7 mouse cellular contexts compared by ENCODE assay signal in genomic region chr15:86112707-86113341, GRCm38 (mm10). TPM values are rescaled to one million over a fixed set of nuclear protein-coding genes. Genes with fewer than 3 reads are reported as not detected.
A peak's percentile ranks its signal among the peaks of the same experiment; 100 is the strongest.
DNase-seq lines count a peak whose midpoint lies in the region; ATAC-seq lines count a peak whose summit lies in the region.

No protein-coding gene starts in this region.

- H3K4me2 ChIP-seq in hindbrain, embryonic 12.5 days (replicated peaks), result peak overlapping the region; percentile 15
- no peak overlapping the region; the same call in 1 of the 2 replicates for H3K4me2 ChIP-seq in neural tube, embryonic 14.5 days (ENCODE audit: low read depth, low read length)

- H3K36me3 ChIP-seq in hindbrain, embryonic 12.5 days, result no peaks in the 10 kb centered on the region
- no peaks in the 10 kb centered on the region for H3K36me3 ChIP-seq in neural tube, embryonic 14.5 days (ENCODE audit: control insufficient read depth, insufficient read depth, low read length)

- 12% methylated on average over 10 of the region's 10 CpGs for WGBS in hindbrain, embryonic 12.5 days
- WGBS in neural tube, embryonic 14.5 days, result 4% methylated on average over 10 of the region's 10 CpGs

- no peaks in the 10 kb centered on the region for H3K9me3 ChIP-seq in hindbrain, embryonic 12.5 days (replicated peaks)
- H3K9me3 ChIP-seq in neural tube, embryonic 14.5 days (ENCODE audit: control insufficient read depth, low read length), result no peaks in the 10 kb centered on the region

- no peaks in the 10 kb centered on the region for H3K27me3 ChIP-seq in hindbrain, embryonic 12.5 days
- H3K27me3 ChIP-seq in neural tube, embryonic 14.5 days (ENCODE audit: control insufficient read depth, insufficient read depth, low read length), result no peaks in the 10 kb centered on the region

- DNase-seq in right cerebral cortex, postnatal 10 days (ENCODE audit: low spot score in 2 of 2), result peak; percentile 52 to 71
- DNase-seq in right cerebral cortex, adult 2 months (ENCODE audit: low spot score in 2 of 2), result no peak
- peak; percentile 73 to 74 for DNase-seq in cerebellum, postnatal 14 days
- no peak for DNase-seq in thymus, adult 18-20 months
- no peak for DNase-seq in right cerebral cortex, postnatal 4 days

- H3K27ac ChIP-seq in hindbrain, embryonic 12.5 days, result peak overlapping the region; percentile 79
- H3K27ac ChIP-seq in neural tube, embryonic 14.5 days (ENCODE audit: low read depth, low read length), result peak overlapping the region; percentile 80

- peak; percentile 42; the same call in 1 of the 2 replicates for ATAC-seq in hindbrain, embryonic 12.5 days (ENCODE audit: low FRiP score)
- peak; percentile 38 for ATAC-seq in neural tube, embryonic 14.5 days (ENCODE audit: low read depth)

- peaks cover 34% of the 10 kb centered on the region for H3K4me1 ChIP-seq in hindbrain, embryonic 12.5 days
- H3K4me1 ChIP-seq in neural tube, embryonic 14.5 days (ENCODE audit: control insufficient read depth, insufficient read depth, low read length), result peaks cover 20% of the 10 kb centered on the region

- H3K4me3 ChIP-seq in hindbrain, embryonic 12.5 days, result no peak overlapping the region
- H3K4me3 ChIP-seq in neural tube, embryonic 14.5 days (ENCODE audit: low read depth, low read length), result no peak overlapping the region

- H3K9ac ChIP-seq in hindbrain, embryonic 12.5 days, result 0 out of 2 replicates have a peak overlapping the region, but pooled peaks have one; percentile 5
- 0 out of 2 replicates have a peak overlapping the region, but pooled peaks have one; percentile 21 for H3K9ac ChIP-seq in neural tube, embryonic 14.5 days (replicated peaks; ENCODE audit: low read depth, low read length)

RNA-seq across cellular contexts. Expression of gene Gramd4, which starts 55.3 kb away (rescaled TPM):
- 32.5 and 35.2 TPM in 2 replicates for polyA plus RNA-seq in hindbrain, embryonic 12.5 days (2016; fragmentation: Nextera tagmentation; extraction: Ambion mirVana)
- 17.1 and 23.6 TPM in 2 replicates for polyA plus RNA-seq in neural tube, embryonic 14.5 days (2014; fragmentation: Nextera tagmentation; extraction: Ambion mirVana)

Comparison
In these comparisons a context has a peak if more than half of its experiments do, and no peak if none do; other contexts are left out.
1. DNase-seq: peak in right cerebral cortex, postnatal 10 days (2 of 2) and cerebellum, postnatal 14 days (2 of 2); none in right cerebral cortex, adult 2 months (0 of 2), thymus, adult 18-20 months (0 of 2) and right cerebral cortex, postnatal 4 days (single experiment).